Mouse (Mus musculus): ENCODE data around the gene Stard7. TPM values are rescaled to one million over a fixed set of nuclear protein-coding genes. Genes with fewer than 3 reads are reported as not detected.

The Stard7 gene
- 51.3 TPM for polyA plus RNA-seq (2017; shearing (Covaris generic))

GRCm38 (mm10) chr2:127269491-127270299 is at the start of gene Stard7:
Gene Stard7, plus strand, starts transcription at chr2:127270218.

DNA sequence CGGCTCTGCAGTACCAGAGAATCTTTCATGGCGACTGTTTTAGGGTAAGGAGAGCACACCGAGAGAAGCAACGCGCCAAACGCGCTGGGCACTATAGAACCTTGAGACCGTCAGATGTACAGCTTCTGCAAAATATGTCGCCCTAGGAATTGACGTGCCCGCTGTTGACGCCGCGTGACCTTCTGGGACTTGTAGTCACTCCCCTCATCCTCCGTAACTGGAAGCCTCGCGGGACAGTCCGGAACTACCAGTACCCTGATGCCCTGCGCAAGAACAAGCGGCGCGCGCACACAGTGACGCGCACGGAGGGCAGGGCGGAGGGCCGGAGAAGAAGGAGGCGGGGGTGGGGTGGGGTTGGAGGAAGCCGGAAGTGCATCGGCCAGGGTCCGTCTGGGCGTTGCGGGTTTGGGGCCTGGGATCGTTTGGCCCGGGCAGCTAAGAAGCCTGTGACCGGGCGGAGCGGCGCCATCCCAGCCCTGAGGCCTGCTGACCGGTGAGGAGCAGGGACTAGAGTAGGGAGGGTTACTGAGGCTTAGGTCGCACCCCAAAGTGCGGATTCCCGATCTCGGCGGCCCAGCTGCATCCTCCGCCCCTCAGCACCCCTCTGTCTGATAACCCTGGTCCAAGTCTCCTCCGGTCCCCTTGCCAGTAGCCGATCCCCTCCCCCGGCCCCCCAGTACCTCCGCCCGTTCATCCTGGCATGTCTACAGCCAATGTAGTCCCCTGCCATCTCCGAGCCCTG is 22.3 kb upstream of the Stard7 start, which contains the start of the genes Ciao1 and Tmem127:
Gene Ciao1, minus strand, starts transcription at position 225 of the 742 bp plus-strand sequence.
Gene Tmem127, plus strand, starts transcription at position 317 of the 742 bp plus-strand sequence.

DNA sequence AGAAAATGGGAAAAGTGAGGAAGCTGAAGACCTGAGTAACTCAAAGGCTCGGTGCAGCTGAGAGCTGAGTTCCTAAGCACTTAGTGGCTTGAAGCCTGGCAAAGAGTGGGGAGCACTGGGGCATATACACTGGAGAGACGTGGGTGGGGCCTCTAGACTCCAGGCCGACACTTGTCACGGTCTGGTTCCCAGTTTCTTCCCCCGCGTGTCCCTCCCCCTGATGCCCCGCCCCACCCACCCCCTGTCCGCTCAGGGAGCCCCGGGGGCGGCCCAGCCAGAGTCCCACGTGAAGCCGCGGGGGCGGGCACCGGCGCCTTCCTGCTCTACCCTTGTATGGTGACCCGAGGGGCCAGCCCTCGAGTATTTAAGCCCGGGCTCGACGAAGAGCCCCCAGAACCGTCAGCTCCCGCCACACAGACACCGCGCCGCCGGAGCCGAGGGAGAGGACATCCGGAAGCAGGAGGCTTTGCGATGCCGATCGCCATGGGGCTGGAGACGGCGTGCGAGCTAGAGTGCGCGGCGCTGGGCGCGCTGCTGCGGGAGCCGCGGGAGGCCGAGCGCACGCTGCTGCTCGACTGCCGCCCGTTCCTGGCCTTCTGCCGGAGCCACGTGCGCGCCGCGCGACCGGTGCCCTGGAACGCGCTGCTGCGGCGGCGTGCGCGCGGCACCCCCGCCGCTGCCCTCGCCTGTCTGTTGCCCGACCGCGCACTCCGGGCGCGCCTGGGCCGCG is 65.9 kb downstream of the Stard7 start, which contains the start of gene Dusp2:
Gene Dusp2, plus strand, starts transcription at position 393 of the 730 bp plus-strand sequence.

DNA sequence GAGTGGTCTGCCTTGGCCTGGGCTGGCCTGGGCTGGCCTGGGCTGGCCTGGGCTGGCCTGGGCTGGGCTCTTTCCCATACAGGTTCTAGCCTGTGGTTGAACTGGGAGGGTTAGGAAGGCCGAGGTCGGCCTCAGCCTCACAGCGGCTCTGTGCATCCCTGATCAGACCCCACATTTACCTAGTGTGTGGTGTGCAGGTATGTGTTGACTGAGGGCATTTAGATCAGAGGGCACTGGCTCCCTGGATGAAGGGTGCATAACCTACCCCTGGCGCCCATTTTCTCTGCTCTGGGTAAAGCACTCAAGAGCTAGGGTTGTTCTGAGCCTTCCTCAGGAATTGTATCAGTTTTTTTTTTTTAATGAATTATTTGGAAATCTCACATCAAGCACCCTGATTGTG is 68.4 kb downstream of the Stard7 start, which contains the start of gene Astl:
Gene Astl, plus strand, starts transcription at position 224 of the 400 bp plus-strand sequence.

Other genes starting within 250 kb of the Stard7 start
- 36.1 TPM for gene Blvra, start 199.6 kb upstream of the Stard7 start, polyA plus RNA-seq (2017; shearing (Covaris generic))
- 3.4 TPM for gene Ncaph, start 136.3 kb upstream of the Stard7 start, polyA plus RNA-seq (2017; shearing (Covaris generic))
- gene Itpripl1, start 126.8 kb upstream of the Stard7 start, polyA plus RNA-seq (2017; shearing (Covaris generic)) = 2.1 TPM
- gene 1810024B03Rik, start 61.9 kb upstream of the Stard7 start, polyA plus RNA-seq (2017; shearing (Covaris generic)) = 0.57 TPM
- 88.5 TPM for gene Snrnp200, start 61.8 kb upstream of the Stard7 start, polyA plus RNA-seq (2017; shearing (Covaris generic))
- gene Ciao1, start 22.4 kb upstream of the Stard7 start, polyA plus RNA-seq (2017; shearing (Covaris generic)) = 69.0 TPM
- 35.9 TPM for gene Tmem127, start 22.3 kb upstream of the Stard7 start, polyA plus RNA-seq (2017; shearing (Covaris generic))
- 749 TPM for gene Dusp2, start 65.9 kb downstream of the Stard7 start, polyA plus RNA-seq (2017; shearing (Covaris generic))
- gene Astl, start 68.4 kb downstream of the Stard7 start, polyA plus RNA-seq (2017; shearing (Covaris generic)) = not detected
- not detected for gene Adra2b, start 93.0 kb downstream of the Stard7 start, polyA plus RNA-seq (2017; shearing (Covaris generic))
- gene Gpat2, start 155.0 kb downstream of the Stard7 start, polyA plus RNA-seq (2017; shearing (Covaris generic)) = not detected
- gene Fahd2a, start 174.3 kb downstream of the Stard7 start, polyA plus RNA-seq (2017; shearing (Covaris generic)) = 18.3 TPM

All from effector memory CD4-positive, alpha-beta T cell, adult 5 months (primary cell).